Mouse (Mus musculus): ENCODE data around the gene Ildr1.

The Ildr1 gene

DNA sequence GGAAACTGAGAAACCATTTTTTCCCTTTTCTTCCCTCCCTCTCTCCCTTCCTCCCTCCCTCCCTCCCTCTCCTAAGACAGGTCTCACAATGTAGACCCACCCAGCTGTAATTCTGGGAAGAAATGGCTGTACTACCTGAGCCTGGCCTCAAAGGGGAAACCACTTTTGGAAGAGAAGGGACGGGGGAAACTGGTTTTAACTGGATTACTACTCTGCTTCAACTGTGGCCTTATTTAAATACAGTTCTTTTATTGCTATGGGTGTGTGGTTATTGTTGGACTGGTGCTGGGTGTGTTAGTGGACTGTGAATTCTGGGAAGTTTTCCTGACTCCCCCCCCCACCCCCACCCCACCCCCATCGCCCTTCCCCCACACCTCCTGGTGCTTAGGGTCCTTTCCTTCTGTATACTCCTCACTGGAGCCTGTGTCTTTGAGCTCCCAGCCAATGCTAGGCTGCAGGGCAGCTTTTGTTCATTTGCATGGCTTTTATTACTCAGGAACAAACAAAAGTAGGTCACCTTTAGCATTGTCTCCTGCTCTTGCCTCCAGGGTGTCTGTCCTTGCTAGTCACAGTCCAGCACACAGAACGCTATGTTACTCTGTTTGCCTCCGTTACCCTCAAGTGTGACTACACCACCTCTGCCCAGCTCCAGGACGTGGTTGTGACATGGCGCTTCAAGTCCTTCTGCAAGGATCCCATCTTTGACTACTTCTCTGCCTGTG, 14.1 kb downstream of the Ildr1 start:
- DNase-seq = no peak

DNA sequence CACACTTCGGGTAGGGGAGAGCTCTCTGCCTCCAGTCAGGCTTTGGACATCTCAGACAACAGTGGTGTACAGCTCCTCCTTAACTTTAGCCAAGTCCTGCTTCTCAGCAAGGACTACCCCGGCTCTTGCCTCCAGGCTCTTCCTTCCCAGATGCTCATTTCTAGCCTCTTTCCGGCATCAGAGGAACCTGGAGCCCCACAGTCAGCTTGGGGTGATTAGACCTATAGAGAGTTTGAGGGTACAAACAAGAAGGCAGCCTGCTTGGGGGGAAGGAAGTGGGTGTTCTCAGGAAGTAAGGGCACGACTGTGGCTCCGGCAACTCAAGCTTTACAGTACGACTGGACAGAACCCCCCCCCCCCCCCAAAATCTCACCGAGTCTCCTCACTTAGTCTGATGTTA, 15.0 kb downstream of the Ildr1 start:
- DNase-seq = no peak

DNA sequence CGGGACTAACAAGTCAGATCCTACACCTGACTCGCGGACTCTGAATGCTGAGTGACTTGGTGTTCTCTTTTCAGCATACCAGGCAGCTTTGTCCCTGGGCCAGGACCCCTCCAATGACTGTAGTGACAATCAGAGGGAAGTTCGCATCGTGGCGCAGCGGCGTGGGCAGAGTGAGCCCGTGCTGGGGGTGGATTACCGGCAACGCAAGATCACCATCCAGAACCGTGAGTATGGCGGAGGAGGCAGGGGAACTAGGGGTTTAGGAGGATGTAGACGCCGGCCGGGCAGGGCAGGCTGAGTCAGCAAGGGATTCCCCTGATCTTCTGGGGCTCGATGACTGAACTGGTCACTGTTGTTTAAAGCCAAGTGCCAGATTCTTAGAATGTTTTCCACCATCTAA, 15.6 kb downstream of the Ildr1 start:
- no peak for DNase-seq

DNA sequence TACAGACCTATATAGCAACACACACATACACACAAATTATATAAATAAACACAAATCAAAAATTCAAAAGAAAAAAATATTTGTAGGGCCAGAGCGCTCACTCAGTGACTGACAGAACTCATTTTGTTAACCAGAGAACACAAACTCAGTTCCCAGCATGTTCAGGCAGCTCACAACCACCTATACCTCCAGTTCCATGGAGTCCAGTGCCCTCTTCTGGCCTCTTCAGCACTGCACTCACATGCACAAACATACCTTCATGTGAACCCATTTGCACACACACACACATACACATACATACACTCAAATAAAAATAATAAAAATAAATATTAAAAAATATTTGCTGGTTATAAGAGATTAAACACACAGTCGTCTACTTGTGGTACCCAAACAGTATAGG, 17.0 kb downstream of the Ildr1 start:
- DNase-seq = no peak

DNA sequence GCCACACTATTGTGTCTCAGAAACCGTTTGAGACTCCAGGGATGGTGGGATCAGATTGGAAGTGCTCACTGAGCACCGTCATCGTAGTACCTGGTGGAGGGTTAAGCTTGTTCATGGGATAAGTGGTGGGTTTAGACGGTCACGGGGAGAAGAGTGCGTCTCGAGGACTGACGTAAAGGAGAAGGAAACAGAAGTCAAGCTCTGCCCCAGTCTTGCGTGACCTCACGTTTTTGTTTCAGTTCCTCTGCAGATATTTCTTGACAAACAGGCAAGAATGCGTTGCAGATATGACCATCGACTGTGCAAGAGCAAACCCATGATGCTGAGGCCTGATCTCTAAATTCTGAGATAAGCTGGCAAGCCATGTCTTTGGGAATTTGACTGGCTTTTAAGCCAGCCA, 18.0 kb downstream of the Ildr1 start:
- no peak for DNase-seq

DNA sequence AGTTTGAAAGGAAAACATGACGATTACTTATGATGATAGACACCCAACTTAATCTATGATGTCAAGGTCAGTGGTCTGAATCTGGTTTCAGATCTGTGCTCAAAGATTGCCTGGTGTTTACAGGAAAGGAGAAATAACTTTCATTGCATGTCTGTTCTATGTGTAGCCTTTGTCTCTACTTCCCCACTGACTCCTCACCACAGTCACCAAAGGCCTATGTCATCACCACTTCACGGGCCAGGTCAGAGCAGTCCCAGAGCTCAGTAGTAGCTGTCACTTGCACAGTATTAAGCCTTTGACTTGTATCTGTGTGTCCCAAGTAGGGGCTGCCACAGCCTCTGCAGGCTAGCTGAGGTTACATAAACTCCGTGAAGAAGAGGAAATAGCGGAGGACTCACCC, 23.7 kb downstream of the Ildr1 start:
- no peak for DNase-seq

DNA sequence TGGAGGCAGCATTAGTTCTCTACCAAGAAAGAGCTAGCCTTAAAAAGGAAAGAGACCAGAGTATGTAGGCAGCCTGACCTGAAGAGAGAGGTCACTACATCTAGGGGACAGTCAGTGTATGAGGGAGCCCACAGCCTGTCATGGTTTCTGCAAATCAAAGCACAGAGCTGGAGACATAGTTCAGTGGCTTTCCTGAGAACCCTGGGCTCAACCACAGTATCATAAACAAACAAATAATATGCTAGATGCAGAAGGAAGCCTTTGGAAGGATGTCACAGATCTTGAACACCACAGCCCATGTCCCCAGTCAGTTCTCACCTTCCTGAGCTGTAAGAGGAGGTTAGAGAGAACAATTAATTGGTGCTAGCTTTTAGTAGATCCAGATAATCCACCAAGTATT, 24.9 kb downstream of the Ildr1 start:
- DNase-seq = no peak

DNA sequence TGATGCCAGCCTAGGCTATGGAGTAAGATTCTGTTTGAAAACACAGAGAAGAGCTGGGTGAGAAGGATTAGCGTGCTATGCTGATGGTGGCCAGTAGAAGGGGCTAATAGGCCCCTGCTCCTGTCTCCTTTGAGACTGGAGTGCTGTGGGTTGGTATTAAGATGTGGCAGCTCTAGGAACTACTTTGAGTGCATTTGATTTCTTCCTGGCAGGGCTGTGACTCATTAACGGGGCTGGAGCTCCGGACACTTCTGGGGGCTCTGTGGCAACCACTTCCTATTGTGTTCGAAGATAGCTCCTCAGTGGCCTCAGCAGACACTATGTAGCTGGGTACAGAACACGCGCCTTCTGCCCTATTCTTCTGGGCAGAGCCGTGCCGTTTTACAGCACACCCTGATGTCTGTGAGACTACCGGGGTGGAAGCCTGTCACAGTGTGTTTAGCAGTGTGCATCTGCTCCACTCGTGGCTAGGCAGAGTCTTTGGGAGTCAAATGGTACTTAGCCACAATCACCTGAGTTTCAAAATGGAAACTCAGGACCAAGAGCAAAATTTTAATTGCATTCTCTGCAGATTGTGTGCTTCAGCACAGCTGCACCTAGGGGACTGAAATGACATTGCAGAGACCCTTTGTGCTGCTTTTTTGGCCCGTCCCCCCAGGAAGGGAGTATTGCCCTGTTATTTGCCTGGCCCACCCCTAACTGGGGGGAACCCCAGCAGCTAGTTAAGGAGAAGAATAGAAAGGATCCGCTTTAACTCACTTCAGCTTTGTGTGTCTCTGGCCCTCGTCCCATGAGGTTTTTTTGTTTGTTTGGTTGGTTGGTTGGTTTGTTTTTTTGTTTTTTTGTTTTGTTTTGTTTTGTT, 26.6 kb downstream of the Ildr1 start:
- DNase-seq = no peak

DNA sequence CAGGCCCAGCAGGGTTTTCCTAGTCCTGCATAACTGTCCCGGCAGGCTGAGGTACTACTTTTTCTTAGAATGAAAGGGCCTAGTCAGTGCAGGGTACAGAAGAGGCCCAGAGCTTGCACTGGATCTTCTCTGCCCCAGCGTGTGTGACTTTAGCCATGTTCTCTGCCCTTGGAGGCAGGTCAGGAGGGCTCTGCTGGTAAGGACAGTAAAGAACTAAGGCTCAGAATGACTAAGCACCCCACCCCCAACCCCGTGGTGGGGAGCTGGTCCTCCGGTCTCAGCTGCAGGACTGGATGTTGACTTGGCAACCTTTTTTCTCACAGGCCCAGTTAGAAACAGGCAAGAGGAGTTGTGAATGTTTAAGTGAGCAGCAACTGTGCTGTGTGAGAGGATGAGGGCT, 29.0 kb downstream of the Ildr1 start:
- no peak for DNase-seq

DNA sequence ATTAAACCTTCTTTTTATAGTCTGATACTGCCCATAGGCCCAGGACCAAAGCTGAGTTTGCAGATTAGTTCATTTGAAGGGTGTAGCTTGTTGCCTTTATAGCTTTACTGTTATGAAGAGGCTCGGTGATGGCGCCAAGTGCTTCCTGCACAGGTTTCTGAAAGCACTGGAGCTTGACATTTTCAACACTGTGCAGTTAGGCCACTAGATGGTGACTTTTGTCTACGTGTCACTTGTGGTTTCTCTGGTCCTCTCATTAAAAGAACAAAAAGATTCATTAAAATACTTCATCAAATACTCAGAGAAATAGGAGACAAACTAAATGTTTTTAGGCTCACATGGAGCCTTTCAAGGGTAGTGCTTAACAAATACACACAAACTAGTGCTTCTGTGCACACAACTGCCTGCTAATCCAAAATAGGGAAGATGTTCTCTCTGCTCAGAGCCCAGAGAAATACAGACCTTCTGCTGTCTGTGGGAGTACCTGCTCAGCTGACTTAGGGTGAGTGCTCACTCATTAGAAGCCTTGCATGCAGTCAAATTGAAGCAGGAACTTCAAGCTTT, 30.2 kb downstream of the Ildr1 start:
- no peak for DNase-seq

DNA sequence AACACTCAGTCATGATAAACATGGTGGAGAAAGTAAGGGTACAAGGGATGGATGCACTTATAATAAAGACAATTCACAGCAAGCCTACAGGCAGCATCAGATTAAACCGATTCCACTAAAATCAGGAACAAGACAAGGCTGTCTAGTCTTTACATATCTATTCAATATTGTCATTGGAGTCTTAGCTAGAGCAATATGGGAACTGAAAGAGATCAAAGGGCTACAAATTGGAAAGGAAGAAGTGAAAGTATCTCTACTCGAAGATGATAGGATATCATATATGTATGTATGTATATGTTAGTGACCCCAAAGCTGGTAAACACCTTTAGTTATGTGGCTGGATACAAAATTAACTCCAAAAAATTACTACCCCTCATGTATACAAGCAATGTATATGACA, 35.2 kb downstream of the Ildr1 start:
- DNase-seq = no peak

DNA sequence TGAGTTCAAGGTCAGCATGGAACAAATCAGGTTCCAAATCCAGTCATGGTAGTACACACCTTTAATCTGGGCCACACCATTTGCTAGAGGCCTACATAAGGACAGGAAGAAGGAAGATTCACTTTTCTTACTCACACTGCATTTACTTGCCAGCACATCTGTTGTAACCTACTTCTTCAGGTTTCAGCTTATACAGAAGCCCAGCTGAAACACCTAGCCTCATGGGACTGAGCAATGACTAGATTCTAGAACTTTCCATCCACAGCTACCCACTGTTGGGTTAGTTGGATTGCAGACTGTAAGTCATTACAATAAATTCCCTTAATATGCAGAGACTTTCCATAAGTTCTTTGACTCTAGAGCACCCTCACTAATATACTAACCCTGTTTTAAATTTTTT, 38.8 kb downstream of the Ildr1 start:
- DNase-seq = no peak

DNA sequence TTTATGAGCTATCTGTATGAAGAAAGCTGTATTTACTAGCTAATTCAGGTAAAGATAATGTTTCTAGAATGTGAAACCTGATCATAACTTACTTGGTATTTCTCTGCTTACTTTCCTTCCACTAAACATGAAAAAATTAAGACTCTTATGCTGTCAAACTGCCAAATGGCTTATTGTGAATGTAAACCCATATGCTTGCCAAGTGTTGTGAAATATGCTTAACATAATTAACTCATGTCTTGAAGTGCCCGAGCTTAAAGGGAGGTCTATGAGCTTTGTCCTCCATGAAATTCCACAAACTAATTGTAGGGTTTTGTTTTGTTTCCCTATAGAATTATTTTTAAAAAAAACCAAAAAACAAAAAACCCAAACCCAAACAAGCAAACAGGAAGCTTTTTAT, 40.0 kb downstream of the Ildr1 start:
- DNase-seq = no peak

DNA sequence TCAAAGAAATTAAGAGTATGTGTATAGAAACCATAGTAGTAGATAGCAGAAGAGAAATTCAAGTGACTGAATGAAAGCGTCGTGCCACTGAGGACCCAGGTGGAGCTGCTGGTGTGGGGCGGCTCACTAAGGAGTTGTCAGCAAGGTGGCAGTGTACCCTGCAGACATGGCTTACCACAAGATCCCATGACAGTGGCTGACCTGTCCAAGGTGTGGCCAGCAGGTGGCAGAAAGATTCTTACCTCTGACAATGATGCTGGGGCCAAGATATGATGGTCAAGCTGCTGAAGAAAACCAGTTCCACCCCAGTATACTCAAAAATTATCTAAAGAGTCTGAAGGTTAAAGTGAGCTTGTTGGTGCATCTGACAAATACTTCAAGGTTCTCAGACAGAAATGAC, 41.6 kb downstream of the Ildr1 start:
- no peak for DNase-seq

DNA sequence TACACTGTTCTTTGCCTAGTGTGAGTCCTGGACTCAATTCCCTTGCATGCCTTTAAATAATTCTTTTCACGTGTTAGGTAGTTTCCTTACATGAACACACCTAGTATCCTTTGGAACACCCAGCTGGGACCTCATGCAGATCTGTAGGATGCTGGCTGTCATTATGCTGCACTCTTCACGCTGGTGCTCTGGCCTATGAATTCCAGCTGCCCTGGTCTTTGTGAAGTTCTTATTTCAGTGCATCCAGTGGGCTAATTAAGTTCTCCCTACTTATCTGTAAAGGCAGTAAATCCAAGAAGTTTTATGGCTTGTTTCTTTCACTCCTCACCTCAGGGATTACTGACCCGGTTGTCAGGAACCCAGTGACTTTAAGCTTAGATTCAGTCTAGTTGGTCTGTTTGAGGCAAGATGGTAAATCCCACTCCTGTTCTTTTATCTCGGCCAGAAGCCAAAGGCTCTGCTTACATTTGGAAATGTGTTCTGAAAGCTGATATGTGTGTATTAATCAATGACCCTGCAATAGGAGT, 45.7 kb downstream of the Ildr1 start:
- DNase-seq = no peak

DNA sequence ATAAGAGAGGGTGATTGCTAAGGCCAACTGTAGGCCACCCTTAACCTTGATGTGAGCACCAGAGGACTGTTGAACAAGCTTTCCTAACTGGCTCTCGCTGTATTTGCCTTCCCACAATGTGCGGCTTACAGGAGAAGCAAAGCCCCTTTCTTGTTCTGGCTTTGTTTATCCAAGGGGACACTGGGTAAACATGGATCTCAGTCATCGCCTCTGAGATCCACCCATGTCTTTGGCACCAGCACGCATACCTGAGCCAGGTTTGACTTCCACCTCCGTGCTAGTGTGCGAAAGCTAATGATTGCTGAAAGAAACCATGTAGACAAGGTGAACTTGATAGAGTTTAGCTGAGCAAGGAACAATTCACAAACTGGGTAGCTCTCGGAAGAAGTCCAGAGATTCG, 49.8 kb downstream of the Ildr1 start:
- DNase-seq = no peak

DNA sequence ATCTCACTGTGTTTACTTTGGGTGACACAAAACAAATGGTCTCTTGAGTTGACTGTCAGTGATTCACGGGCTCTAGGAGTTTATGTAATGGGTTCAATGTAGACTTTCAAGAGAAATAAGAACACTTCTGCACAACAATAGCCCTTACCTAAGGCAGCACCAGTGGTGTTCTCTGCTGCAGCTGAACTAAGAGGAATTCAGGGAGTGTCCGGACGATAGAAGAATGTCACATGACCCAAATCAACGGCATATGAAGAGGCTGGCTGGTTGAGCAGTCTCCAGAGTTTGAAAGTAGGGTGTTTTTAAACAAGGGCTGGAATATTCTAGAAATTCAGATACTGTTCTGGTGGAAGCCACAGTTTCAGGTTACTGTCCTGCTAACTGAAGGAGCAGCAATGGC, 53.3 kb downstream of the Ildr1 start:
- DNase-seq = no peak

DNA sequence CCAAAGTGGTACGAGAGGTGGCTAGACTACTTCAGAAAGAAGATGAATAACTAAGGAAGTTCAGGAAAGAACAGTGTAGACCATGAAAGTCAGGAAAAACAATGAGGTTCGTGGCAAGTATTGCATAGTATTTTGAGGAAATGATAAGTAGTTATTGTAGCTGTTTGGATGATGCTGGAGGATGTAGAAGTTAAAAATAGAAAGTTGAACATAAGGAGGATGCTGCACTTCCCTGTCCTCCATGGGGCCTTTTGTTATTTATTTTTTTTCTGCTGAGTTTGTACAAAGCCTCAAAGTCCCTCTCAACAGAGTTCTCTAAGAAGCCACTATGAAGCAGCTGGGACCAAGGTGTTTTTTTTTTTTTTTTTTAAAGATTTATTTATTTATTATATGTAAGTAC, 54.0 kb downstream of the Ildr1 start:
- DNase-seq = no peak

DNA sequence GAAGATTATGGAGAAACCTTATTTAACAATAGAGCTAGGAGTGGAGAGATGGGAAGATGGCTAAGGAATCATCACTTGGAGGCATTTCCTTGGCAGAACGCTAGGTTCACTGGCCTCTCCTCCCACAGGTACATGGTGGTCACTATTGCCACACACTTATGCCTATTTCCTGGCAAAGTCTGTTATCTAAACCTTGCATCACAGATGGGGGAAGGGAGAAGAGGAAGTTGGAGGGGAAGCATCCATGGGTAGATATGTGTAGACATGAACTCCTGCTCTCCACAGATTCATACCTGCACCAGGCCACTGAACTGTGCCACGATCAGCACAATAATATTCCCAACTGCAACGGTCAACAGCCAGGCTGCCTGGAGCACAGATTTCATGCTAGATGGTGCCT, 58.2 kb downstream of the Ildr1 start:
- DNase-seq = no peak

DNA sequence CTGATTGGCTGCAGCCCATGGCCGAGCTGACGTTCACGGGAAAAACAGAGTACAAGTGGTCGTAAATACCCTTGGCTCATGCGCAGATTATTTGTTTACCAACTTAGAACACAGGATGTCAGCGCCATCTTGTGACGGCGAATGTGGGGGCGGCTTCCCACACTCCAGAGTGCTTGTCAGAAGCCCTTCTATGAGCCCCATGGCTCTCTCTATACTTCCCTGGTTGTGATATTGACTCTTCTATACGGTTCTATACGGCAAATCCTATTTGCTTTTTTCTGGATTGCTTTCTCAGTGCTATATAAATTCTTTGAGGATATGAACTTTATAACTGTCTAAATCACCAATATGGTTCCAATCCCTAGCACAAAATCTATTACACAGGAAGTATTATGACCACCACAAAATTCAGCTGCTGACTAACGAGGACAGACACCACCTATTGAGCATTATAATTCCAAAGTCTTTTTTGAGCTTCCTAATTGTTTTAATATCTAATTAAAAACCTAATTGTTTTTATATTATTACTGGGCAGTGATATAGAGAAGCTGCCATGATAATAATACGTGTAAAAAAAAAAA, 76.5 kb downstream of the Ildr1 start:
- no peak for DNase-seq

DNA sequence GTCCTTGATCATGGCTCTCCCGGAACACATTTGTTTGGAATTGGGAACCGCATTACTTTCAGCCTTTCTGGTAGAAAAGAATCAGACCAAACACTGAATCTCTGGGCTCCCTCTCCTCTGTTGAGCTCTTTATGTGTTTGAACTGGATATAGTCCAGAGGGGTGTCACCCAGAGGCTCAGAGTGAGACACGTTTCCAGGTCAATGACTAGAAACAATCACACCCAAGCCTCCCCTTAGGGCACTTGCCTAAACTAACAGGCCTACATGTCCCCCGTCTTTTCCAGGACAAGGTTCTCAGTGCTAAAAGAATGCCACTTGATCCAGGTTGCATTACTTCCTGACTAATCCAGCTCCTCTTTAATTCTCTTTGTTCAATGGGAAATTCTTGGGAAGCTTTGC, 77.1 kb downstream of the Ildr1 start:
- no peak for DNase-seq

DNA sequence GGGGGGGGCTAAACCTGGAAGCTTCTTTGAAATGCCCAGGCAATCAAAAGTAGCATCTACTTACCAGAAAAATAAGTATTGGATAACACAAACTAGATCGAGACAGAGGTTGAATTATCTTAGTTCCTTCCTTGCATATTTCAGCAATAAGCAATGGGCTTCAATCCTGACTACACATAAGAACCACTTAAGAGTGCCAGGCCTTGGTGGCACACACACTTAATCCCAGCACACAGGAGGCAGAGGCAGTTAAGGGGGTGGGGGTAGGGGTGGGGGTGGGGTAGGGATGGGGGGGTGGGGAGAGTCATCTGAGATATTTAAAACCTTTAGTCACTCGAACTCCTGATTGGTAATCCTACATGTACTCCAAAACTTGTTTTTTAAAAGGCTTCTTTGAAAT, 77.5 kb downstream of the Ildr1 start:
- no peak for DNase-seq

DNA sequence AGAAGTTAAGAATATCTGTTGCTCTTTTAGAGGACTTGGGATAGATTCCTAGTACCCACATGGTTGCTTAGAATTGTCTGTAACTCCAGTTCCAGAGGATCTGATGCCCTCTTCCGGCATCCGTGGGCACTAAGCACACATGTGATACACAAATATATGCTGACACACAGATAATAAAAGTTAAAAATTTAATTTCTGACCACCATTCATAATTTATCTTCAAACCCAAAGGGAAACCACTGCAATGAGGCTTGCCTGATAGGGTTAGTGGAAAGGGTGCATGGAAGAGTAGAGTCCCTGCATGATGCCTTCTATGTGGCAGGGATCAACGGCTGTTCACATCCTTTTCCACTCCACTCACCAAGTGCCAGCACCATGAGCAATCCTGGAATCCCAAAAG, 77.9 kb downstream of the Ildr1 start:
- no peak for DNase-seq

DNA sequence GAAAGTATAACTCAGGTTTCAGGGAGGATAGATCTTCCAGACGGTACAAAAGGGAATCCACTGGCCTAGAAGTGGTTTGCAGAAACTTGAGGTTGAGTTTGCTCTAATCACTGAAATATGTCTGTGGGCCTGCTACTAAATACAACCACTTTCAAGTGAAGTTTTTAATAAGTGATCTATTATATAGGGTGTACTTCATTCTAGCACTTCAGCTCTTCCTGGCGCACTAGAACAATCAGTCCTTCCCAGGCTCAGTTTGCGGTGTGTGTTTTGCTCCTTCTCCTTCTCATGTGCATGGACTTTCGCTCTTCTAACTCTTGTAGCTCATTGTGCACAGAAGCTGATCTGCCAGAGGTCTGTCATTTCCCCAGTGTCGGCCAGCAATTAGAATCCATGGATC, 79.2 kb downstream of the Ildr1 start:
- no peak for DNase-seq
